25 mouse cellular contexts compared by ENCODE assay signal in the genomic region with DNA sequence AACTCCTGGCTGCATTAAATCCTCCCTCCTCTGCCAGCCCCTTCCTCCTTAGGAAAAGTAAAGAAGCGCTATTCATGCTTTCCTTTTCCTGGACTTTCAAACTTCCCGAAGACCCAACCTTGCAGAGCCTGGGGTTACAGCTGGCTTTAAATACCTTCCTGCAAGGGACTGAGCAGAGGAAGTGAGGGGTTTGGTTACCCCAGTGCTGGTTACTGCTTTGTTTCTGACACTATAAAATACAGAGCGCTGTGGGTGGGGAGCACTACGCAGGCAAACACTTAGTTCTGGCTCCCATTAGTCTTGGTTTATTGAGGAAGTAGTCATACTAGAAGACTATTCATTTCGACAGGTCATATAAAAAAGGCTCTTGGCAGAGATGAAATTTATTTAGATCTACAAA.
A peak's percentile ranks its signal among the peaks of the same experiment; 100 is the strongest.
DNase-seq lines count a peak whose midpoint lies in the region; ATAC-seq and TF ChIP-seq lines count a peak whose summit lies in the region.
"Had no signal": no experiment of that assay in that cellular context is flagged by ENCODE, and none has a peak within 500 bp of the region (broad histone marks: within the 10 kb centered on the region; RNA-seq: fewer than 3 reads in every experiment).

No protein-coding gene starts in this region.

- H3K36me3 ChIP-seq in intestine, embryonic 16.5 days (ENCODE audit: control insufficient read depth, insufficient read depth, low read length) = peaks cover 17% of the 10 kb centered on the region
- peaks cover 33% of the 10 kb centered on the region for H3K36me3 ChIP-seq in intestine, postnatal 0 days (ENCODE audit: control insufficient read depth, insufficient read depth)
- H3K36me3 ChIP-seq in limb, embryonic 10.5 days = peaks cover 39% of the 10 kb centered on the region
- peaks cover 38% of the 10 kb centered on the region for H3K36me3 ChIP-seq in limb, embryonic 13.5 days

- ATAC-seq in intestine, embryonic 16.5 days = no peak
- ATAC-seq in intestine, postnatal 0 days = no peak
- 0 out of 2 replicates have a peak, but pooled peaks have one; percentile 9 for ATAC-seq in granulocyte monocyte progenitor cell, adult 5-6 weeks (replicated peaks; ENCODE audit: poor library complexity, severe bottlenecking)
- peak; percentile 57; the same call in 1 of the 2 replicates for ATAC-seq in limb, embryonic 13.5 days (ENCODE audit: low FRiP score, low read depth)
- ATAC-seq: activated CD4-positive, CD25-positive, alpha-beta regulatory T cell, adult 4 months; forebrain, embryonic 15.5 days; hindbrain, embryonic 16.5 days; inflammation-experienced regulatory T-cells, adult 6 months had no signal

- H3K4me1 ChIP-seq in intestine, embryonic 16.5 days (ENCODE audit: control insufficient read depth, insufficient read depth, low read length) = peaks cover 19% of the 10 kb centered on the region; the same call in 1 of the 2 replicates
- H3K4me1 ChIP-seq in intestine, postnatal 0 days (replicated peaks; ENCODE audit: control insufficient read depth, insufficient read depth, low read length) = no peaks in the 10 kb centered on the region
- H3K4me1 ChIP-seq in limb, embryonic 10.5 days = peaks cover 24% of the 10 kb centered on the region
- peaks cover 42% of the 10 kb centered on the region for H3K4me1 ChIP-seq in limb, embryonic 13.5 days

- H3K4me2 ChIP-seq in intestine, embryonic 16.5 days (ENCODE audit: low read depth, low read length) = peak overlapping the region; percentile 23; the same call in 1 of the 2 replicates
- H3K4me2 ChIP-seq in intestine, postnatal 0 days (replicated peaks; ENCODE audit: low read depth) = no peak overlapping the region
- H3K4me2 ChIP-seq in limb, embryonic 13.5 days (replicated peaks) = peak overlapping the region; percentile 41
- H3K4me2 ChIP-seq: embryonic facial prominence, embryonic 12.5 days; embryonic facial prominence, embryonic 15.5 days; forebrain, embryonic 15.5 days; hindbrain, embryonic 13.5 days had no signal

- H3K4me3 ChIP-seq in intestine, embryonic 16.5 days (ENCODE audit: low read length) = no peak overlapping the region
- H3K4me3 ChIP-seq in intestine, postnatal 0 days (ENCODE audit: low read depth, low read length) = no peak overlapping the region
- no peak overlapping the region for H3K4me3 ChIP-seq in limb, embryonic 10.5 days
- no peak overlapping the region for H3K4me3 ChIP-seq in limb, embryonic 13.5 days
- H3K4me3 ChIP-seq: embryonic facial prominence, embryonic 12.5 days; embryonic facial prominence, embryonic 15.5 days; forebrain, embryonic 15.5 days; hindbrain, embryonic 10.5 days; hindbrain, embryonic 13.5 days had no signal

- no peak for TF ChIP-seq CTCF in intestine, postnatal 0 days (IDR thresholded peaks at IDR 0.05; ENCODE audit: low read depth)

- WGBS in intestine, embryonic 16.5 days = 64% methylated on average over 5 of the region's 5 CpGs
- WGBS in intestine, postnatal 0 days = 42% methylated on average over 5 of the region's 5 CpGs
- 61% methylated on average over 5 of the region's 5 CpGs for WGBS in limb, embryonic 10.5 days
- 21% methylated on average over 5 of the region's 5 CpGs for WGBS in limb, embryonic 13.5 days

- H3K9ac ChIP-seq in intestine, embryonic 16.5 days (ENCODE audit: low read depth, low read length) = no peak overlapping the region
- no peak overlapping the region for H3K9ac ChIP-seq in intestine, postnatal 0 days (ENCODE audit: low read depth, low read length)
- H3K9ac ChIP-seq in limb, embryonic 13.5 days = peak overlapping the region; percentile 46; the same call in 1 of the 2 replicates
- H3K9ac ChIP-seq: embryonic facial prominence, embryonic 12.5 days; embryonic facial prominence, embryonic 15.5 days; forebrain, embryonic 15.5 days; hindbrain, embryonic 13.5 days had no signal

- H3K9me3 ChIP-seq in intestine, embryonic 16.5 days (ENCODE audit: control insufficient read depth, low read length) = no peaks in the 10 kb centered on the region
- no peaks in the 10 kb centered on the region for H3K9me3 ChIP-seq in intestine, postnatal 0 days (ENCODE audit: control insufficient read depth)
- no peaks in the 10 kb centered on the region for H3K9me3 ChIP-seq in limb, embryonic 10.5 days (replicated peaks)
- no peaks in the 10 kb centered on the region for H3K9me3 ChIP-seq in limb, embryonic 13.5 days
- H3K9me3 ChIP-seq: embryonic facial prominence, embryonic 12.5 days; embryonic facial prominence, embryonic 15.5 days; forebrain, embryonic 15.5 days; hindbrain, embryonic 10.5 days; hindbrain, embryonic 13.5 days had no signal

- H3K27me3 ChIP-seq in intestine, embryonic 16.5 days (replicated peaks; ENCODE audit: control insufficient read depth, insufficient read depth, low read length) = no peaks in the 10 kb centered on the region
- H3K27me3 ChIP-seq in intestine, postnatal 0 days (replicated peaks; ENCODE audit: control insufficient read depth, insufficient read depth, low read length) = no peaks in the 10 kb centered on the region
- no peaks in the 10 kb centered on the region for H3K27me3 ChIP-seq in limb, embryonic 10.5 days (ENCODE audit: low read depth, poor library complexity, severe bottlenecking)
- no peaks in the 10 kb centered on the region for H3K27me3 ChIP-seq in limb, embryonic 13.5 days
- H3K27me3 ChIP-seq: embryonic facial prominence, embryonic 12.5 days; embryonic facial prominence, embryonic 15.5 days; forebrain, embryonic 15.5 days; hindbrain, embryonic 13.5 days had no signal

- DNase-seq in limb, embryonic 10.5 days (ENCODE audit: low spot score) = no peak
- no peak for DNase-seq in urinary bladder, adult 2 months (ENCODE audit: low spot score)
- no peak for DNase-seq in liver
- DNase-seq in cerebellum, postnatal 10 days = no peak
- DNase-seq: adrenal gland, adult 8-10 months; adrenal gland, postnatal 25 days; cerebellum, adult 11-12 months; cerebellum, adult 8-10 months; cerebellum, postnatal 25 days; gastrocnemius, postnatal 10 days; gastrocnemius, postnatal 36 days; heart, adult 18-20 months; heart, postnatal 36 days had no signal

- H3K27ac ChIP-seq in intestine, embryonic 16.5 days (ENCODE audit: low read length) = peak overlapping the region; percentile 15; the same call in 1 of the 2 replicates
- H3K27ac ChIP-seq in intestine, postnatal 0 days (ENCODE audit: low read depth, low read length) = no peak overlapping the region
- H3K27ac ChIP-seq in limb, embryonic 10.5 days = peak overlapping the region; percentile 46; the same call in 1 of the 2 replicates
- no peak overlapping the region for H3K27ac ChIP-seq in limb, embryonic 13.5 days
- H3K27ac ChIP-seq: embryonic facial prominence, embryonic 12.5 days; embryonic facial prominence, embryonic 15.5 days; forebrain, embryonic 15.5 days; hindbrain, embryonic 10.5 days; hindbrain, embryonic 13.5 days had no signal

Comparison
In these comparisons a context has a peak if more than half of its experiments do, and no peak if none do; other contexts are left out.
1. H3K27ac ChIP-seq: peak in intestine, embryonic 16.5 days (single experiment) and limb, embryonic 10.5 days (single experiment); none in intestine, postnatal 0 days (single experiment) and limb, embryonic 13.5 days (single experiment).
2. ATAC-seq: peak in granulocyte monocyte progenitor cell, adult 5-6 weeks (single experiment) and limb, embryonic 13.5 days (single experiment); none in intestine, embryonic 16.5 days (single experiment) and intestine, postnatal 0 days (single experiment).